Mouse (Mus musculus) retina, postnatal 7 days (tissue): ENCODE results near the gene Itpr2.

Experiments used
- DNase-seq: peaks from one replicate; pipeline ENCODE4 v3.0.0-alpha.2; 2012; ENCODE audit warnings: low read depth, low spot score

Gene Itpr2

GRCm38 (mm10) chr6:146314304-146314703 lies 187.7 kb downstream of the Itpr2 start:
- no peak for DNase-seq

- no peak for DNase-seq
Measured at GRCm38 (mm10) chr6:146313396-146313795, 188.6 kb downstream of the Itpr2 start.

- DNase-seq = no peak
Measured at GRCm38 (mm10) chr6:146310210-146310609, 191.8 kb downstream of the Itpr2 start.

GRCm38 (mm10) chr6:146309335-146309734 lies 192.7 kb downstream of the Itpr2 start:
- DNase-seq = no peak

- no peak for DNase-seq
Measured at GRCm38 (mm10) chr6:146305995-146306394, 196.0 kb downstream of the Itpr2 start.

- DNase-seq = no peak
Measured at GRCm38 (mm10) chr6:146304088-146304487, 197.9 kb downstream of the Itpr2 start.

GRCm38 (mm10) chr6:146303336-146303735 lies 198.7 kb downstream of the Itpr2 start:
- no peak for DNase-seq

- no peak for DNase-seq
Measured at GRCm38 (mm10) chr6:146302574-146303130, 199.4 kb downstream of the Itpr2 start.

- DNase-seq = no peak
Measured at GRCm38 (mm10) chr6:146302101-146302500, 199.9 kb downstream of the Itpr2 start.

- DNase-seq = no peak
Measured at GRCm38 (mm10) chr6:146300961-146301360, 201.1 kb downstream of the Itpr2 start.

GRCm38 (mm10) chr6:146298712-146299111 lies 203.3 kb downstream of the Itpr2 start:
- no peak for DNase-seq

GRCm38 (mm10) chr6:146291036-146291435 lies 211.0 kb downstream of the Itpr2 start:
- no peak for DNase-seq

- DNase-seq = no peak
Measured at GRCm38 (mm10) chr6:146289801-146290200, 212.2 kb downstream of the Itpr2 start.

GRCm38 (mm10) chr6:146288266-146288665 lies 213.8 kb downstream of the Itpr2 start:
- DNase-seq = no peak

GRCm38 (mm10) chr6:146284921-146285565 lies 217.0 kb downstream of the Itpr2 start:
- DNase-seq = no peak

GRCm38 (mm10) chr6:146283981-146284380 lies 218.0 kb downstream of the Itpr2 start:
- no peak for DNase-seq

- no peak for DNase-seq
Measured at GRCm38 (mm10) chr6:146282061-146282659, 219.9 kb downstream of the Itpr2 start.

GRCm38 (mm10) chr6:146281176-146281899 lies 220.7 kb downstream of the Itpr2 start:
- DNase-seq = no peak

GRCm38 (mm10) chr6:146273256-146273655 lies 228.8 kb downstream of the Itpr2 start:
- no peak for DNase-seq

GRCm38 (mm10) chr6:146272253-146273036 lies 229.6 kb downstream of the Itpr2 start:
- DNase-seq = peak; percentile 60

GRCm38 (mm10) chr6:146270776-146271533 lies 231.1 kb downstream of the Itpr2 start:
- DNase-seq = no peak
